Mouse (Mus musculus) hindbrain, embryonic 12.5 days (tissue): ENCODE measurements at regions not wholly inside any gene's neighbourhood (a gene's known extent, or its start where the extent isn't known, plus 50 kb on each side); places are given as distances from the start of the nearest gene placed in this dataset.

Experiments
- ATAC-seq: fragments of 200-750 bp; cut with Nextera tagmentation; 2 replicates; pipeline ENCODE4 v1.8.0; 2017; ENCODE audit warnings: moderate TSS enrichment; ENCODE audit not compliant: low FRiP score
- H3K27ac ChIP-seq: fragments of 300-500 bp; sonication (generic); 2 replicates; pipeline ENCODE4 v1.5.1; 2016; ENCODE audit warnings: mild to moderate bottlenecking
- H3K27me3 ChIP-seq: fragments of 300-500 bp; sonication (generic); 2 replicates; pipeline ENCODE4 v1.6.1; 2016; ENCODE audit warnings: mild to moderate bottlenecking
- H3K36me3 ChIP-seq: fragments of 300-500 bp; sonication (generic); 2 replicates; pipeline ENCODE4 v1.6.1; 2016; ENCODE audit warnings: mild to moderate bottlenecking
- H3K4me1 ChIP-seq: fragments of 300-500 bp; sonication (generic); 2 replicates; pipeline ENCODE4 v1.6.1; 2016
- H3K4me2 ChIP-seq: fragments of 300-500 bp; sonication (generic); replicated peaks from 2 replicates; pipeline ENCODE4 v1.6.1; 2016; ENCODE audit warnings: mild to moderate bottlenecking
- H3K4me3 ChIP-seq: fragments of 300-500 bp; sonication (generic); 2 replicates; pipeline ENCODE4 v1.5.1; 2016; ENCODE audit warnings: mild to moderate bottlenecking
- H3K9ac ChIP-seq: fragments of 300-500 bp; sonication (generic); 2 replicates; pipeline ENCODE4 v1.6.1; 2016; ENCODE audit warnings: mild to moderate bottlenecking, moderate library complexity
- H3K9me3 ChIP-seq: fragments of 300-500 bp; sonication (generic); replicated peaks from 2 replicates; pipeline ENCODE4 v1.6.1; 2016; ENCODE audit warnings: mild to moderate bottlenecking
- WGBS: fragments of 180-500 bp; shearing (Covaris S2); methylation state at CpG from one replicate; pipeline ENCODE4 v1.1.7; 2016; 5-methylcytosine and 5-hydroxymethylcytosine counted together

- Histone ChIP-seq H3K27me3 (no peaks in the 10 kb centered on the region), H3K4me3 (no peak overlapping the region), H3K9ac (no peak overlapping the region), H3K27ac (no peak overlapping the region), H3K36me3 (no peaks in the 10 kb centered on the region), H3K9me3 (peaks cover 7% of the 10 kb centered on the region; the same call in 1 of the 2 replicates), H3K4me1 (no peaks in the 10 kb centered on the region), H3K4me2 (no peak overlapping the region)
- WGBS: 29% methylated on average over 3 of the region's 3 CpGs
- ATAC-seq: no peak
Measured at GRCm38 (mm10) chr19:48090393-48090792, 115.4 kb upstream of the Sorcs3 start.

- ATAC-seq: no peak
- Histone ChIP-seq H3K9me3 (no peaks in the 10 kb centered on the region; the same call in 1 of the 2 replicates), H3K9ac (no peak overlapping the region), H3K4me1 (peaks cover 5% of the 10 kb centered on the region; the same call in 1 of the 2 replicates), H3K27me3 (no peaks in the 10 kb centered on the region), H3K36me3 (no peaks in the 10 kb centered on the region), H3K27ac (no peak overlapping the region), H3K4me2 (no peak overlapping the region), H3K4me3 (no peak overlapping the region)
- 86% methylated on average over 5 of the region's 5 CpGs for WGBS
Measured at GRCm38 (mm10) chr19:48097363-48097762, 108.5 kb upstream of the Sorcs3 start.

- Histone ChIP-seq H3K9ac (no peak overlapping the region), H3K4me1 (peaks cover 5% of the 10 kb centered on the region; the same call in 1 of the 2 replicates), H3K9me3 (no peaks in the 10 kb centered on the region; the same call in 1 of the 2 replicates), H3K27ac (no peak overlapping the region), H3K4me3 (no peak overlapping the region), H3K36me3 (no peaks in the 10 kb centered on the region), H3K27me3 (no peaks in the 10 kb centered on the region), H3K4me2 (no peak overlapping the region)
- 59% methylated on average over 5 of the region's 5 CpGs for WGBS
- no peak for ATAC-seq
Measured at GRCm38 (mm10) chr19:48097942-48098596, 107.8 kb upstream of the Sorcs3 start.

GRCm38 (mm10) chr19:48100991-48101390 is 104.8 kb upstream of the Sorcs3 start:
- Histone ChIP-seq H3K9me3 (no peaks in the 10 kb centered on the region), H3K4me2 (no peak overlapping the region), H3K27ac (no peak overlapping the region), H3K36me3 (no peaks in the 10 kb centered on the region), H3K4me1 (peaks cover 5% of the 10 kb centered on the region; the same call in 1 of the 2 replicates), H3K27me3 (no peaks in the 10 kb centered on the region), H3K9ac (no peak overlapping the region), H3K4me3 (no peak overlapping the region)
- 90% methylated on average over 6 of the region's 6 CpGs for WGBS
- no peak for ATAC-seq

- WGBS: 58% methylated on average over 9 of the region's 9 CpGs
Measured at GRCm38 (mm10) chr19:48115155-48115554, 90.7 kb upstream of the Sorcs3 start.

GRCm38 (mm10) chr19:48115728-48116127 is 90.1 kb upstream of the Sorcs3 start:
- H3K27ac ChIP-seq: no peak overlapping the region
- no peak for ATAC-seq
- WGBS: 50% methylated on average over 8 of the region's 8 CpGs

More at GRCm38 (mm10) chr19:48115155-48115554, 90.7 kb upstream of the Sorcs3 start:
- ATAC-seq: no peak
- H3K4me1 ChIP-seq: 0 out of 2 replicates have a peak, but pooled peaks cover 4% of the 10 kb centered on the region
- no peaks in the 10 kb centered on the region for H3K9me3 ChIP-seq
- H3K9ac ChIP-seq: no peak overlapping the region
- H3K4me3 ChIP-seq: no peak overlapping the region
- H3K27me3 ChIP-seq: no peaks in the 10 kb centered on the region
- H3K36me3 ChIP-seq: no peaks in the 10 kb centered on the region
- H3K4me2 ChIP-seq: no peak overlapping the region
- no peak overlapping the region for H3K27ac ChIP-seq

DNA sequence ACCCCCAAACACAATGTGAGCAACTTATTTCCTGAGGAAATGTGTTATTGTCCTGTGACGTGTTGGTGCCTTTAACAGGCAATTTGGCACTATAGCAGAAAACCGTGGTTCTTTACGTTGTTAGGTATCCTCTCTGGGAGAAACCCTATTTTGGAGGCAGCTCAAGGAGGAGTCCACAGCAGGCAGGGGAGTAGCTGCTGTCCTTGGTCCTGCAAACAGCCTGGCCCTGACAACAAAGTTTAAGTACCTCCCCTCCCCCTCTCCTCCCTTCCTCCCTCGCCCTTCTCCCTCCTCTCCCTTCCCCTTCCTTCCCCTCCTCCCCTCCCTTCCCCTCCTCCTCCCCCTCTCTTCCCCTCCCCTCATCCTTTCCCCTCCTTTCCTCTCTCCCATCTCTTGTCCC is 89.1 kb upstream of the Sorcs3 start:
- WGBS: 10% methylated on average over 4 of the region's 4 CpGs
- H3K27ac ChIP-seq: no peak overlapping the region
- H3K27me3 ChIP-seq: no peaks in the 10 kb centered on the region
- H3K36me3 ChIP-seq: no peaks in the 10 kb centered on the region
- no peak for ATAC-seq
- no peak overlapping the region for H3K4me2 ChIP-seq
- H3K4me1 ChIP-seq: no peaks in the 10 kb centered on the region
- H3K9me3 ChIP-seq: no peaks in the 10 kb centered on the region
- no peak overlapping the region for H3K4me3 ChIP-seq
- no peak overlapping the region for H3K9ac ChIP-seq

More at GRCm38 (mm10) chr19:48115728-48116127, 90.1 kb upstream of the Sorcs3 start:
- 0 out of 2 replicates have a peak, but pooled peaks cover 4% of the 10 kb centered on the region for H3K4me1 ChIP-seq
- no peak overlapping the region for H3K9ac ChIP-seq
- no peaks in the 10 kb centered on the region for H3K36me3 ChIP-seq
- no peak overlapping the region for H3K4me3 ChIP-seq
- no peaks in the 10 kb centered on the region for H3K9me3 ChIP-seq
- H3K4me2 ChIP-seq: no peak overlapping the region
- H3K27me3 ChIP-seq: no peaks in the 10 kb centered on the region

- 84% methylated on average over 4 of the region's 4 CpGs for WGBS
- Histone ChIP-seq H3K27me3 (no peaks in the 10 kb centered on the region), H3K4me2 (no peak overlapping the region), H3K4me1 (no peaks in the 10 kb centered on the region), H3K27ac (no peak overlapping the region), H3K36me3 (no peaks in the 10 kb centered on the region), H3K4me3 (no peak overlapping the region), H3K9me3 (no peaks in the 10 kb centered on the region), H3K9ac (no peak overlapping the region)
- ATAC-seq: no peak
Measured at GRCm38 (mm10) chr19:48117646-48118045, 88.2 kb upstream of the Sorcs3 start.

- Histone ChIP-seq H3K27ac (no peak overlapping the region), H3K27me3 (no peaks in the 10 kb centered on the region), H3K9ac (no peak overlapping the region), H3K4me1 (0 out of 2 replicates have a peak, but pooled peaks cover 2% of the 10 kb centered on the region), H3K9me3 (no peaks in the 10 kb centered on the region), H3K4me2 (no peak overlapping the region), H3K4me3 (no peak overlapping the region), H3K36me3 (no peaks in the 10 kb centered on the region)
- 84% methylated on average over 11 of the region's 11 CpGs for WGBS
- ATAC-seq: no peak
Measured at GRCm38 (mm10) chr19:48122281-48122680, 83.5 kb upstream of the Sorcs3 start.

DNA sequence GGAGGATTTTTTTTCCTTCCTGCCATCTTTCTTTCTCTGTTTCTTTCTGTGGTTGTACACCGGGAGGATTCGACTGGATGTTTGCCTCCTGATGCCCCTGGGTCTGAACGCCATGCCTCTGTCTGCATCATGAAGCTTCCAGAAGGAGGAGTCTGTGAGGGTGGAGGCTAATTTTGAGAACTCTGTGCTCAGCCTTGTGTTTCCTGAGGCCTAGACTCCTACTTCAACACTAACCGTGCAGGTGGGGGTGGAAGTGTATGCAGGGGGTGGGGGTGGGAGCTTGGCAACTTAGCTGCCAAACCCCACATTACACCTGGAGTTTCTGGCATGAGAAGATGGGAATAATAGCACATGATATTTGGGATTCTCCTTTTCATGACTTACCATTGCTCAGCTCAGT is 82.0 kb upstream of the Sorcs3 start:
- Histone ChIP-seq H3K27me3 (no peaks in the 10 kb centered on the region), H3K4me3 (no peak overlapping the region), H3K27ac (peak overlapping the region; percentile 7; the same call in 1 of the 2 replicates), H3K4me1 (peaks cover 8% of the 10 kb centered on the region; the same call in 1 of the 2 replicates), H3K4me2 (no peak overlapping the region), H3K9me3 (no peaks in the 10 kb centered on the region), H3K36me3 (no peaks in the 10 kb centered on the region), H3K9ac (no peak overlapping the region)
- no peak for ATAC-seq
- WGBS: 89% methylated on average over 4 of the region's 4 CpGs

- WGBS: 86% methylated on average over 6 of the region's 6 CpGs
- H3K9me3 ChIP-seq: no peaks in the 10 kb centered on the region
- H3K4me1 ChIP-seq: peaks cover 8% of the 10 kb centered on the region; the same call in 1 of the 2 replicates
- ATAC-seq: no peak
- H3K9ac ChIP-seq: no peak overlapping the region
- no peaks in the 10 kb centered on the region for H3K36me3 ChIP-seq
- H3K4me3 ChIP-seq: no peak overlapping the region
- no peak overlapping the region for H3K27ac ChIP-seq
- H3K27me3 ChIP-seq: no peaks in the 10 kb centered on the region
- H3K4me2 ChIP-seq: no peak overlapping the region
Measured at GRCm38 (mm10) chr19:48125731-48126130, 80.1 kb upstream of the Sorcs3 start.

DNA sequence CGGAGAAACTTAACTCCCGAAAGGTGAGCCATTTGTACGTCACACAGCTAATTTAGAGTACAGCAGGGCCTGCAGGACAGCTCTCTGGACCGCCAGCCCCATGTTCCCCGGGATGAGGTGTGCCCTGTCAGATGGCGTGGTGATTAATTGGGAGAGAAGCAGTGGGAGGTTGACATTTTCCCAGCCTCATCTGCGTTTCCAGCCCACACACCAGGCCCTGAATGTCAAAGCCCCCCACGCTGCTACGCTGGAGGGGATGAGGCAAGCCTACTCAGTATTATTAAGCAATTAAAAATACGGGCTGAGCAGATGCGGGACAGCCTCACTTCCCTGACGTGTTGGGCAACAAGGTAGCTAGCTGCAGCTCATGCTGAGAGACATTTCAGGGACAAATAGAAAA is 77.7 kb upstream of the Sorcs3 start:
- peak overlapping the region; percentile 40; the same call in 1 of the 2 replicates for H3K27ac ChIP-seq
- peak; percentile 67 for ATAC-seq
- no peaks in the 10 kb centered on the region for H3K27me3 ChIP-seq
- H3K9me3 ChIP-seq: no peaks in the 10 kb centered on the region
- no peaks in the 10 kb centered on the region for H3K36me3 ChIP-seq
- peaks cover 8% of the 10 kb centered on the region; the same call in 1 of the 2 replicates for H3K4me1 ChIP-seq
- H3K9ac ChIP-seq: no peak overlapping the region
- H3K4me2 ChIP-seq: no peak overlapping the region
- 36% methylated on average over 12 of the region's 12 CpGs for WGBS
- no peak overlapping the region for H3K4me3 ChIP-seq

DNA sequence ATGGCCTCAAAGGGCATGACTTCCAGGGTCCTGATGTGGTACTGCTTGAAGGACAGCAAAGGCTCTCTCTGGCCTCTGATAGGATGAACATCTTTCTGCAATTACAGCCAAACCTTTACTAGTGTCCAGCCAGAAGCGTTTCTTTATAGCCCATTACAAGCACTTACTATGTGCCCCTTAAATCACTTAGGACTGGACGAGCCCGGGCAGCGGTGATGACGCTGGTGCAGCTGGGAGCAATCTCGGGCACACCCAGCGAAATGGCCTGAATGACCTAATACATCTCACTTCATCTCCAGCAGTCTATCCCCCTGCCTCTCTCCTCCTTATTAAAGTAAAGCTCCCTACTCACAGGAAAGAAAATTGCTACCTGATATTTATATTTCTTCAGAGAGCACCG is 69.6 kb upstream of the Sorcs3 start:
- Histone ChIP-seq H3K36me3 (no peaks in the 10 kb centered on the region), H3K27ac (no peak overlapping the region), H3K4me3 (no peak overlapping the region), H3K4me1 (no peaks in the 10 kb centered on the region), H3K4me2 (no peak overlapping the region), H3K9me3 (no peaks in the 10 kb centered on the region), H3K9ac (no peak overlapping the region), H3K27me3 (no peaks in the 10 kb centered on the region)
- ATAC-seq: no peak
- WGBS: 88% methylated on average over 8 of the region's 8 CpGs
